Mouse (Mus musculus) kidney, postnatal 10 days (tissue): ENCODE data around the gene Ak6.

Experiments used
- DNase-seq: peaks from one replicate; pipeline ENCODE4 v3.0.0; 2021; ENCODE audit warnings: mixed read lengths

The Ak6 gene

GRCm38 (mm10) chr13:100650550-100651438 is at the start of gene Ak6, which contains the start of gene Rad17:
Gene Ak6, plus strand, starts transcription at chr13:100650979.
Gene Rad17, minus strand, starts transcription at chr13:100651051.
- DNase-seq: peak; percentile 98

- DNase-seq: no peak
Observed at GRCm38 (mm10) chr13:100601034-100601433, 49.7 kb upstream of the Ak6 start.

GRCm38 (mm10) chr13:100602239-100602902 is 48.4 kb upstream of the Ak6 start:
- peak; percentile 48 for DNase-seq

GRCm38 (mm10) chr13:100603031-100603737 is 47.6 kb upstream of the Ak6 start:
- DNase-seq: no peak

- no peak for DNase-seq
Observed at GRCm38 (mm10) chr13:100603738-100604095, 47.1 kb upstream of the Ak6 start.

GRCm38 (mm10) chr13:100605845-100606244 is 44.9 kb upstream of the Ak6 start:
- DNase-seq: no peak

GRCm38 (mm10) chr13:100607756-100608155 is 43.0 kb upstream of the Ak6 start:
- DNase-seq: no peak

- no peak for DNase-seq
Observed at GRCm38 (mm10) chr13:100611266-100611665, 39.5 kb upstream of the Ak6 start.

- no peak for DNase-seq
Observed at GRCm38 (mm10) chr13:100612251-100612650, 38.5 kb upstream of the Ak6 start.

GRCm38 (mm10) chr13:100612903-100613302 is 37.9 kb upstream of the Ak6 start:
- no peak for DNase-seq

- DNase-seq: peak; percentile 77
Observed at GRCm38 (mm10) chr13:100616181-100617087, 34.3 kb upstream of the Ak6 start, which contains the start of gene Marveld2. Gene Marveld2, minus strand, starts transcription at chr13:100616971.

- no peak for DNase-seq
Observed at GRCm38 (mm10) chr13:100617583-100617982, 33.2 kb upstream of the Ak6 start.

GRCm38 (mm10) chr13:100622241-100622640 is 28.5 kb upstream of the Ak6 start:
- DNase-seq: no peak

- no peak for DNase-seq
Observed at GRCm38 (mm10) chr13:100634106-100634691, 16.6 kb upstream of the Ak6 start.

GRCm38 (mm10) chr13:100642471-100643209 is 8.1 kb upstream of the Ak6 start:
- no peak for DNase-seq

GRCm38 (mm10) chr13:100648223-100648622 is 2.6 kb upstream of the Ak6 start:
- DNase-seq: no peak

GRCm38 (mm10) chr13:100651439-100652186 is 834 bp downstream of the Ak6 start, which contains the start of gene Taf9:
Gene Taf9, plus strand, starts transcription at chr13:100651579.
- no peak for DNase-seq

GRCm38 (mm10) chr13:100658091-100658490 is 7.3 kb downstream of the Ak6 start:
- DNase-seq: no peak

GRCm38 (mm10) chr13:100659864-100660456 is 9.2 kb downstream of the Ak6 start:
- DNase-seq: peak; percentile 76
